Mouse (Mus musculus): ENCODE results near the gene Sorl1.

Sorl1 gene

DNA sequence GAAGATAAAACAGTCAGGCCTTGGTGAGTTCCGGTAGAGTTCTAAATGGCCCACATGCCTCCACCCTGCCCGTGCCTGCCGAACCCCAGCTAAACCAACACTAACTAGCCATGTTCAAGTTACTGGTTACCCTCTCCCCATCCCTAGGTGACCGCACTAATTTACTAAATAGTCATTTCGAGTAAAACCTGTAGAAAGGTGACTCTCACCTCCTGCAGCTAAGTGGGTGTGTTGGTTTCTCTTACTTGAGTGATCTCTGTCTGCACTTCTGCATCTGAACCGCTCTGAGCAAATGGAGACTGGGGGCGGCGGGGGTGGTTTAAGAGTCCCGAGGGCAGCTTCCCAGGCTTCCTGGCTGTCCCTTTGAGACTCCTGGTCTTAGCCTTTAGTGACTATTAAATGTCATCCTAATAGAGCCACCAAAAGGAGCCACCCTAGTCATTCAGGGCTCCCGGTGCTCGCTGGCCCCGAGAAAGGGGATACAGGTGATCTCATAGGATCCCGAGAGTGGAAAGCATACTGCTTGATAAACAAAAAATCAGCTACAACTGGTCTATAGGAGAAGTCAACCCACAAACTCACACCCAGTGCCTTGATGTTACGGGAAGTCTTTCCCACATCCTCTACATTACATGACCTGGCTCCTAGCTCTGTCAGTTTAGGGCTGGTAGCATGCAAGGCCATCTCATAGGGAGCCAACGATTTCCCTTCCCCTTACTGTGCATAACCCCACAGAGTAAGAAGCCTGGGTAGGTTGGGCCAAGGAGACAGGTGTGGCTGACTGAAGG, 155.2 kb downstream of the Sorl1 start:
- in situ Hi-C loops (cut with MboI, MseI): no loop called here

DNA sequence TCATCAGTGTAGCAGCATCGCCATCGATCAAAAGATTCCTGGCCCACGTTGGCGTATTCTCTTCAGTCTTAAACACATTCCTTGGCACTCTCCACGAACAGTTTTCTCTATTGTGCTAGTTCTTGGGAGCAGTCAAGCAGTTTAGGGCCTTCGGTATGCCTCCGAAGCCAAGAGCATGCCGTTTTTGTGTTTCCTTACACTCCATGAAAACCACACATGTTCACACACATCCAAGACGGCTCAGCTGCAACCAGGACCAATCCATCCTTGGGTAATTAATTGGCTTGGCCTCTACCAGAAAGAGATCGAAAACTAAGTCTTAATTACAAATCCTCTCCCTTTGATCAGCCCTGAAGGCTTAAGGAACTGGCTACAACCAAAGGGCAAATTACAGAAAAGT, 162.8 kb downstream of the Sorl1 start:
- in situ Hi-C loops (cut with MboI, MseI): no loop called here

DNA sequence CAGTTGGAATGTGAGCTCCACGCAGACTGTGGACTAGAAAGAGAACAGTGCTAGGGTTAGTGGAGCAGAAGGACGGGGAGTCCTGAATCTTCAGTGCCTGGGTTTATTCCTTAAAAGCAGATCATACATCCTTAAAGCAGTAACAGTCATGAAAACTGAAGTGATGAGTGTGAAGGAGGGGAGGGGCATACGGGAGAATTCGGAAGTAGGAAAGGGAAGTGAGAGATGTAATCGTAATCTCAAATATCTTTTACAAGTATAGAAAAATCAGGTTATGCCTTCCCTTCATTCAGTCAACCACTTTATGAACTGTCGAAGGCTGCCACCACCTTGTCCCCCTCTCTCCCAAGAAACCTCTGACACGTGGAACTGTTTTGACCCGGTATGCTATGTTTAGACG, 165.8 kb downstream of the Sorl1 start:
- in situ Hi-C loops (cut with MboI, MseI): no loop called here

DNA sequence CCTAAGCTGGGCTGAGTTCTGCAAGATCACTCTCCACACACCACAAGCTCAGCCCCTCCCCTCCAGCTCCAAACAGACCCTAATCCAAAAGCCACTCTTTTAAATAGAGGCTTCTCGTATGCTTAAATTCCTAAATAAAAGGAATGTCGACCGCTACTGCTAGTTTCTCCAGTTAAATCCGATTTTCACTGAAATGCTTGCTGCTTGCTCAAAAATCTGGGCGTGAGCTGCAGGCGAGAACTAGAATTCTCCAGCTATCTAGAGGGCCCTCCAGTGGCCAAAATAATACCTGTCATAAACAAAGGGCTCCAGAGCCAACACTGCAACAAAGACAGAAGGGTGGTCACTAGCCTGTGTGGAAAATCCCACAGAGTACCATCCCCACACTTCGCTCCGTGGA, 170.6 kb downstream of the Sorl1 start:
- in situ Hi-C loops (cut with MboI, MseI): loop anchor here (5.0 kb wide), 1 partner anchor 726 kb away; no protein-coding TSS in a partner anchor

DNA sequence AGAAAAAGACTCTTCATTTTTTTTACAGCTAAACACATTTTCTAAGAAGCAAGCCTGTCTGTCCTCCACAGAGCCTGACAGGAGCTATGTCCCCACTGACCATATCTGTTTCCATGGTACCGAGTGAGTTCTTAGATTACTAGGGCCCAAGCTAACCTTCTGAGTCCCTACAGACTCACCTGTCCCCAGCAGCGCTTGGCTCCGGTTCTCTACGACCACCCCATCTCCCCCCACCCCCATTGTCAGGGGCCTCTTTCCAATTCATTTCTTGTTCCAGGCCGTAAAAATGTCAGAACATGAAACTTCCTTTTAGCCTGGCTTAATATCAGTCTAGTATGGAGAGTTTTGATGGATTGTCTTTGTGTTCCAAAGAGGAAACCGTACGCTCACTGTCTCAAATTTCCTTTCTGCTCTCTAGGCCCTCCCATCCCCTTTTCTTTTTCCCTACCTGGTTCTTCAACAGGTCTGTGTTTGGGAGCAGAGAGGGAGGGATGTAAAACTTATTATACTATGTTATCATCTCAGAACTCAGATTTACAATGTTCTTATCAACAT, 171.4 kb downstream of the Sorl1 start:
- in situ Hi-C loops (cut with MboI, MseI): loop anchor here (5.0 kb wide), 1 partner anchor 725 kb away; no protein-coding TSS in a partner anchor

DNA sequence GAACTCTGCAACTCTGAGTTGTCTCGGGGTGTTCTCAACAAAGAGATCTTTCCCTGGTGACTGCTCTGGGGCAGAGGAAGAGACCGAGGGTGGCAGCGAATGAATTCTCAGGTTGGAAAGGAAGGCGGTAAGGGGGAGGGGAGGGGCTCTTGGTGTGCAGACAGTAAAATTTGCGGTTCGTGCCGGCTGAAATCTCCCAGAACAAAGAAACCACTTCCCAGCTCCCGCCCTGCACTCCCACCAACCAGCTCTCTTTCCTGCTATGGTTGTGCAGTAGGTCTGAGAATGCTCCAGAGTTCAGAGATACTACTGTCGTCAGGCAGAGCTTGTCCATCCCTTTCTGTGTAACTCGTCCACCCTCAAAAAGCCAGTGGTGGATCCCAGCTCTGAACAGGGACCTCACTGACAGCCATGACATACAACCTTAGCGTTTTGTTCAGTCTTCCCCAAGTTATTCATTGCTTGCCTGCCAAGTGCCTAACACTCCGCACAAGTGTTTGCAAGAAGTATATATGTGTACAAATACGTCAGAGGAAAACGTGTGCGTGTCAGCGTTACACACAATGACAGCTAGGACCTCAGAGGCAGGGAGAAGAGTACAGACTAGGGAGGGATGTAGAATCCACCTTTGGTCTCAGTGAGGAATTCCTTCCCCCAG, 172.5 kb downstream of the Sorl1 start:
- in situ Hi-C loops (cut with MboI, MseI): loop anchor here (5.0 kb wide), 1 partner anchor 724 kb away; no protein-coding TSS in a partner anchor

DNA sequence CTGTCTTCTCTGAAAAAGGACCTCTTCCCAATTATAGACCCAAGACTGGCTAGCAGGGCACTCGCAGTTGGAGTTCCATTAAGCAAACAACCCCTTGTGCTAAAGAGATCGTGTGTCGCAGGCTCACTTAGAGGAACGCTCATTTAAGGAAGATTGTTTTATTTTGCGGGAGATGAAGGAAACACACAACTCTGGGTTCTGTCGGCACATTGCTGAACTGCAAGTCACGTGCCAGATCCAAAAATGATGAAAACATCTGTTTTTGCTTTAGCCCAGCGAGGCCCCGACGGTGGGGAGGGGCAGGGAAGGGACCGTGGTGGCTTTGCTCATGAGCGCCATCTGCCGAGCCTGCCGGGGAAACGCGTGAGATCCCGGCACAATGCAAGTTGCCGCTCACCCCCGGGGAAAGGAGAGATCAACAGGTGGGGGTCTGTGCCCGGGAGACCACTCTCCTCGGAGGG, 173.1 kb downstream of the Sorl1 start:
- in situ Hi-C loops (cut with MboI, MseI): loop anchor here (5.0 kb wide), 1 partner anchor 724 kb away; no protein-coding TSS in a partner anchor

DNA sequence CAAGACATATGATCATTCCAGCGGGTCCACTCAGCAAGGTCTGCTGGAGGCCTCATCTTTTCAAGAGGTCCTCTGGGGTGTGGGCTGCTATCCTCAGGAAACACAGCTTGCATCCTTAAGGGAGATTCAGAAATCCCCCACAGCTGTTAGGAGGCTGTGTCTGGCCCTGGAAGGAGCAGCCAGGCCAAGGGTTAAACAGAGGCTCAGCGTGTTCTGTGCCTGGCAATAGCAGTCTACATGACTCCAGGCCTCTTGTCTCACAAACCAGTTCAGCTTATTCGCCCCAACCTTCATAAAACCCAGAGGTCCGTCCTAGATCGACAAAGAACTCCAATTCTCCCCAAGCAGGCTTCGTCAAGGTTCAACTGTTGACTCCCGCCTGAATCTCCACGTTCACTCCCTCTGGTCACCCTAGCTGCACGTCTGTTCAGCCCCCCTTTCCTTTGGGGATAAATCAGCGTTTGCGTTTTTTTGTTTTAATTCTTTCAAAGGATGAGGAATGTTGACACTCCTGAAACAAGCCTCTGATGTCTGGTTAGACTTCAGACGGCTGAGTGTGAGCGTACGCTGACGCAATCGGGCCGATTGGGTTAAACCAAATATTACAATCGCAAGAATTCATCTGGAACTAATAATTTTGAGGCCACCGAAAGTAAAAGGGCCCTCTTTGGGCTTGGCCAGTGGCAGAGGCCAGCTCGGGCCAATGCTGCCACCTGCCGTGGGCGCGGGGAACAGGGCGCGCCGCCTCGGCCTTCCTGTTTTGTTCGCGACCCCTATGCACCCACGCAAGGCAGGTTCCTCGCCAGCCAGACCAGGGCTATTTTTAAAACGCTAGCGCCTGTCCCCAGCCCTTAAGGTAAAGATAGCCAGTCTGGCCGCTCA, 173.7 kb downstream of the Sorl1 start:
- in situ Hi-C loops (cut with MboI, MseI): loop anchor here (5.0 kb wide), 1 partner anchor 723 kb away; no protein-coding TSS in a partner anchor

DNA sequence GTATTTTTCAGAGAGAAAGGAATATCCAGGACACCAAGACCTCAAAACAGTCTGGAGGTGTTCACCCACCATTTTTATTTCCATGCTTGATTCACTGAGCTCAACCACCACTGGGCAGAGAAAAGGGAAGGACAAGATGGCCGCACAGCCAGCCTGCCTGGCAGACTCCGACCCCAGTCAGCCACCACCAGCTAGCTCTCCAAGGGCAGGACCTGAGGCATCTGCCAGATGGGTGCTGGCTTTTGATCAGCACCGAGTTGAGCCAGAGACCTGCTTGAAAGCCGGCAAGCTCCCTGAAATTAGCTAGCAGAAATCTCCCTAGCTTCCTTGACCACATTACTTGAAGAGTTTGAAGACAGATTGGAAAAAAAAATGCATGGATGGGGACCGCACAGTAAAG, 174.6 kb downstream of the Sorl1 start:
- in situ Hi-C loops (cut with MboI, MseI): no loop called here

DNA sequence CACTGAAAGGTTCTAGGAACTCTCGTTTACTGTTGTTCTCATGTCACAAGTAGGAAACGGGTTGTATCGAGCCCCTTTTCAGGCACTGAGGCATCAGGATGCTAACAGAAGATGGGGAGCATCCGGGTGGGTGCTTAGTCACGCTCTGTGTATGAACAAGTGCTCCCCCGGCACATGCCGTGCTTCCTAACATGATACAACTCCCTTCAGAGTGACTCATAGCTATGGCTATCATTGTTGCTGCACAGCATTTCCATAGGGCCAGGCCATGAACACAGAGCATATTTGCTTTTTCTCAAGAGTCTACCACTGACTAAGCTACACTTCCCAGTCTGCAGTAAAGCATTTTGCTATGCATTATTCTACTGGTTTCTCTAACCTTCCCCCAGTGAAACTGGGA, 179.1 kb downstream of the Sorl1 start:
- in situ Hi-C loops (cut with MboI, MseI): no loop called here

DNA sequence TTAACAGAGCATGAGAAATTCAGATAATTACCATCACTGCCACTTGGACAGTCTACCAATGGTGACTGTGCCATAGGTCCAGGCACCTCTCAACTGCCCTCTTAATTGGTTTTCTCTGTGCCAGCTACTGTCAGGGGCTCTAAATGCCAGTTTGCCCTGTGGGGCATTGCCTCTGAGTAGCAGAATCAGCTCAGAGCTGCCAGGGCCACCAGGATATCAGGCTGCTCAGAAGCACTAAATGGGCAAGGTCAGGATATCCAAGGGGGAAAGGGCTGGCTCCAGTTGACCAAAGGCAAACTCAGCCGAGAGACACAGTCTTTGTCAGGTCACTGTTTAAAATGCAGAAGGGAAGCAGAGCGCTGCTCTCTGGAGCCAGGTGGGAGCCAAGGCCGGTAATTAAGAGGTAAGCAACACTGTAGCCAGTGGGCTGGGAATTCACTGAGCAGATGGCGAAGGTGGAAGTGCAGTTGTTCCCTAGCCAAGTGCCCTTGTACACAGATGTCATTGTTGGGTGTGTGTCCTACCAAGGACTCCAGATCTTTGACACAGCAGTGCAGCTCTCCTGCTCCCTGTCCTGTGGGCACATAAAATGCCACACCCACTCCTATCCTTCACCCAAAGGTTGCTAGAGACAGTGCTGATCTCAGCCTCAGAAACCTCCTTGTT, 181.0 kb downstream of the Sorl1 start:
- in situ Hi-C loops (cut with MboI, MseI): no loop called here

DNA sequence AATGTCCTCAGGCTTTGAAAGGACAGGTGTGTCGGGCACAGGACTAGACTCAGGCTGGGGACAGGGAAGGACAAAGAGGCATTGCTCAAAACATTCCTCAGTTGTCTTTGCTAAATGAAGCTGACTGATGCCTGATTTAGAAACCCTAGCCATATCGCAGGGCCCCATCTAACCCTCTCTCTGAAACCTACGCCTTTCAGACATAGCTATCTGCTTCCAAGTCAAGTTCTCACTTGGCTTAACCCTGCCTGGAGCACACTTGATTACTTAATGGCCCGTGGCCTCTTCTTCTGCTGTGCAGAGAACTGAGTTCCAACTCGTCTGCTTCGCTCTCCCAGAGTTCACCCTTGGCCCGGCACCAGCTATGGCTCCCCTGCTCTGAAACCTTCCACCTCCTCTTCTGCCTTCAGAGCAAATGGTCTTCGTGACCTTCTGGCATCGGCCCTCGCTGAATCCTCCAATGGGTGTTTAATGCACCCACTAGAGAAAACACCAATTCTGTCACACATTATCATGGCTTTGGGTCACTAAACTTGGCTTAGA, 183.7 kb downstream of the Sorl1 start:
- in situ Hi-C loops (cut with MboI, MseI): no loop called here

DNA sequence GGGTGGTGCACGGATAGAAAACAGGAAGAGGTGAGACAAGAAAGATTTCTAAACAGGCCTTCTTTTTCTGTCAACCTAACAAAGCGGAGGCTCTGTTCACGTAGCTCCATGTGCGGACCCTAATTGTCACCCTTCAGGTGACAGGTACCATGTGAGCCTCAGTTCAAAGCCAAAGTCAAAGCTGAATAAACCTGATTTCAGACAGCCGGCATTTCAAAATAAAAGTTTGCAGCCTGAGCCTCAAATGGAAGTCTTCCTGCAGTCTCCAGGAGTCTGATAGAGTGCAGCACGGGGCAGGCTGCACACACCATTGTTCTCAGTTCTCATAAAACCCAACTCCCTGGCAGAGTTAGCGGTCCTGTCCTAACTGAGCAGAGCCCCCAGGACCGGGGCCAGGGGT, 185.6 kb downstream of the Sorl1 start:
- in situ Hi-C loops (cut with MboI, MseI): no loop called here

DNA sequence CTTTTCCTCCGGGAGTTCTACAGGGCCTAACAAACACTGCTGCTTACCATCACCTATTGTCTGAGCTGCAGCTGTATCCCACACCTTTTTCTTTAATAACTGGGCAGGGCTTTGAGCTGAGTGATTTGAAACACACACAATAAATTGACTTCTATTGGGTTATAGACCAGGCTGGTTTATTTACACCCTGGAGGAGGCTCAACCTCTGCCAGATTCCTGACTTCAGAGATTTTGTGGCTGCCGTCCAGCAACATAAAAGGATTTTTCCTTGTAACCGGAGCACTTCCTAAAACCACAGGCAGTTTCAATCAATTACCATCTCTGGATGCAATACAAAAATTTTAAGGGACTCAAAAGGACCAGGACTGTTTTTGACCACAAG, 186.1 kb downstream of the Sorl1 start:
- in situ Hi-C loops (cut with MboI, MseI): no loop called here

DNA sequence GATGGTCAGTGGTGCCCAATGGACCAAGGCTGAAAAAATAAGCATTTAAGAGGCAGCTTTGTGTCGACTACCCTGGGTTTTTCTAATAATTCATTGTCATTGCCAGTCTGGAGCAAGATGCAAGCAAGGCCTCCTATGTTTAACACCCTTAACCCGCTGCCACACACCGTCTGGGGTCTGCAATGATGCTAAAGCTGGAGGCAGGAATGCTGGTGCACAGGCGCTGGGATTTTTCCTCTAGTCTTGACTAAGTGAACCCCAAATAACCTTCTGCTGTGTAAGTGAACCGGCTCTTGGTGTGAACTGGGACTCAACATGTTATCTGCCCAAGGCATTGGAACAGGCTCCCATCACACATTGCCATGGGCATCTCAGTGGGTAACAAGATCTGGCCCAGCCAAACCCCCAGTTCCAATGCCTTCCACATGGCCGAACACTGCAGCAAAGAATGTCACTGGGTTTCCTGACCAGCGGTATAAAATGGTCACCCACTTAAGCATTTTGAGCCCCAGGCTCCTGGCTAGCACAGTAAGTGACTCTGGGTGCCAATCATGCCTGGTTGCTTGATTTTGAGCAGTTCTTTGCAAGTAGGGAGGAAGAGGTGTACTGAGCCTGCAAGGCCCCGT, 186.6 kb downstream of the Sorl1 start:
- in situ Hi-C loops (cut with MboI, MseI): no loop called here

DNA sequence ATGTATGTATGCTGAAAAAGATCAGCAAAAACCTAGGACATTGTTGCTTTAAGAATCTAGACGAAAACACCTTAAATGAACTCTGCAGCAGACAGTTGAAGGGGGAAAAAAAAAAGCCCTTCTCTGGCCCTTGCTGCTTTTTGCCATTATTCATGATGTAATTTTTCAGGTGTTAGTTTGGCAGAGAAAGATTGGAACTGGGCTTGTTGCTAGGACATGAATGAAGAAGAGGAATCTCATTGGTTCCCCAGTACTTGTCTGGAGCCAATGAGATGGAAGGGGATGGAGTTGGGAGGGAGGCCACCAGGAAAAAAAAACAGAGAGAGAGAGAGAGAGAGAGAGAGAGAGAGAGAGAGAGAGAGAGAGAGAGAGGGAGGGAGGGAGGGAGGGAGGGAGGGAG, 187.5 kb downstream of the Sorl1 start:
- in situ Hi-C loops (cut with MboI, MseI): no loop called here

DNA sequence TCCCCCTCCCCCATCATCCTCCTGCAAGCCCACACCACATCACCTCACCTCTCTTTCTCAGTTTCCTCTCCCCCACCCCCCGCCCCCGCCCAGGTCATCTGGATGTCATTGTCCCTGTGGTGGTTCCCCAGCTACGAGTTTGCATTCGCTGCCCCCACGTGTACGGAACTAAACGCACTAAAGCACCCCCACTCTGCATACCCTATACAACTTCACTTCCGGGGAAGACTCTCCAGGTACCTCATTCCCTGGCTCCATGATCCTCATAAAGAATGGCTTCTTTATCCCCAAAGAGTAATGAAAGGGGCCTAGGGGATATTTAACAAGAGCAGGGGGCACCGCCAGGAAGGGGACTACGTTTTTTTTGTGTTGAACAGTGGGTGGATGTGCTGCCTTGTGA, 188.1 kb downstream of the Sorl1 start:
- in situ Hi-C loops (cut with MboI, MseI): no loop called here

DNA sequence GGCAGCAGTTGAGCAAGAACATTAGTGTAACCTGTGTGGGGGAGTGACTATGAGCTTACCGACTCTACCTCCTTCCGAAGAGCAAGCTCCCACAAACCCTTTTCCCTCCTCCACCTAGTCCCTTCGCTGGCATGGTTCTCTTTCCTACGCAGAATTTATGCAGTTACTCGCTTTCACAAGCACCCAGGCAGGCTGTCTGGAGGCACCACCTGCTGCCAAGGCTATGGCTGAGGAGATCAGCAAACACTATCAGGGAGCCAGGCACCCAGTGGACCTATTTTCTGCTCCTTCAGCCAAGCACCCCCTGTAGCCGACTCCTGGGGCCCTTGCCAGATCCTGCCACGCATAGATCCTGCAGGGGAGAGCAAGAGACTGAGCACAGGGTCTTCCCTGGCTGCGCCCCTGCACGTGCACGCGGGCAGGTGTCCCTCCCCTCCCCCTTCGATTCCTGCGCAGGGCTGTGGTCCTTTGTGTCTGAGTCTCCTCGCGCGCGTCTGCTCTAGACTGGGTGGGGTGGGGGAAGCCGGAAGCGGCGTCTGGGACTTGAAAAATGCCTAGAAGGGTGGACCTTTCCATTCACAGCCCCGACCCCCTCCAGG, 188.6 kb downstream of the Sorl1 start:
- in situ Hi-C loops (cut with MboI, MseI): no loop called here

DNA sequence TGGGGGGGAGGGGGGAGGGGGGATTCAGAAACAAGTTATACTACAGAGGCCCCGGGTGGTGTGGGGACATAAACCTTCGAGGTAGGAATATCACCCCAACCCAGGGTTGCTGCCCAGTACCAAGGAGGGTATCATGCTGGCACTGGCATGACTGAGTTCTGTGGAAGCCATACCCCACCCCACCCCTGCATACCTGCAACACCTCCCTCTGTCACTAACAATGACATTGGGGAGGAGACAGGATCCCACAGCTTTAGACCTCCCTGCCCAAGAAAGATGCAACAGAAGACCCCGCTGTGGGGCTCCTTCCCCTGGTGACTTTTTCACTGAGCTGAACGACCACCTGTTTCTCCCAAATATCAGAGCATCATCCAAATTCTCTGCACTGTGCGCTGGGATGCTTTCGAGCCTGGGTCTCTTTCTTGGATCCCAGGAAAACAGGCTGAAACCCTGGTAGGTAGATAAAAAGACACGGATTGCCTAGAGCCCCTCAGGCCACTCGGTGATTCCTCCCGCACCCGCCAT, 189.2 kb downstream of the Sorl1 start:
- in situ Hi-C loops (cut with MboI, MseI): no loop called here

DNA sequence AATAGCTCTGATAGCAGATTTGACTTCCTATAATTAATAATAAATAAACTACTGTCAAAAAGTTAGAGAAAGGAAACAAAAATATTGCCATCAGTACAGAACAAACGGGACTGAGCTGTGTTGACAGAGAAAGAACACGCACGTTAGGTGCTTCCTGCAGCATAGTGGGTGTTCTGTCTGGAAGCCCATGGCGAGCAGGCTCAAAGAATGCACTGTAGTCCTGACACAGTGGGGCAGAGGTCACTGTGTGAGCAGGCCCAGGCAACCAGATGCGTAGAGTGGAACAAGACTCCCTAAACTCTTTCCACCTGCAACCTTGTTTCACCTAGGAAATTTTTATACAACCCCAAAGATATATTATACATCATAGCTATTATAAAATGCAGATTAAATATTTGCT, 194.1 kb downstream of the Sorl1 start:
- in situ Hi-C loops (cut with MboI, MseI): no loop called here

Data from T-helper 2 cell (primary cell).